Mouse (Mus musculus) neural tube, embryonic 12.5 days (tissue): ENCODE results near the gene Col19a1. TPM values are rescaled to one million over a fixed set of nuclear protein-coding genes. Genes with fewer than 3 reads are reported as not detected.
"Not testable (repeated sequence)": the region's sequence is repeated elsewhere in the genome, so short reads cannot be mapped to it uniquely, and the experiment has no call there.

Experiments
- ATAC-seq: fragments of 200-750 bp; cut with Nextera tagmentation; 2 replicates; pipeline ENCODE4 v1.8.0; 2017; ENCODE audit warnings: low read depth, mild to moderate bottlenecking, moderate TSS enrichment, moderate library complexity; ENCODE audit not compliant: low FRiP score
- H3K27ac ChIP-seq: fragments of 300-500 bp; sonication (generic); 2 replicates; pipeline ENCODE4 v1.5.1; 2016
- H3K27me3 ChIP-seq: fragments of 300-500 bp; sonication (generic); replicated peaks from 2 replicates; pipeline ENCODE4 v1.6.1; 2016; ENCODE audit warnings: mild to moderate bottlenecking
- H3K36me3 ChIP-seq: fragments of 300-500 bp; sonication (generic); 2 replicates; pipeline ENCODE4 v1.6.1; 2016; ENCODE audit warnings: mild to moderate bottlenecking
- H3K4me1 ChIP-seq: fragments of 300-500 bp; sonication (generic); 2 replicates; pipeline ENCODE4 v1.6.1; 2016
- H3K4me2 ChIP-seq: fragments of 300-500 bp; sonication (generic); replicated peaks from 2 replicates; pipeline ENCODE4 v1.6.1; 2016; ENCODE audit warnings: mild to moderate bottlenecking
- H3K4me3 ChIP-seq: fragments of 300-500 bp; sonication (generic); 2 replicates; pipeline ENCODE4 v1.5.1; 2016
- H3K9ac ChIP-seq: fragments of 300-500 bp; sonication (generic); 2 replicates; pipeline ENCODE4 v1.6.1; 2016; ENCODE audit warnings: mild to moderate bottlenecking
- H3K9me3 ChIP-seq: fragments of 300-500 bp; sonication (generic); 2 replicates; pipeline ENCODE4 v1.6.1; 2016; ENCODE audit warnings: mild to moderate bottlenecking
- WGBS: fragments of 180-500 bp; shearing (Covaris S2); methylation state at CpG from one replicate; pipeline ENCODE4 v1.1.7; 2016; 5-methylcytosine and 5-hydroxymethylcytosine counted together
- polyA plus RNA-seq: library from polyadenylated mRNA; unstranded; fragments of >200 nt; fragmentation: Nextera tagmentation; extraction: Ambion mirVana; gene quantifications from 2 replicates; pipeline ENCODE4 v1.2.1, GENCODE M21; 2016

The Col19a1 gene
- 2.3 and 2.7 TPM in 2 replicates for polyA plus RNA-seq

- H3K4me1 ChIP-seq = peaks cover 6% of the 10 kb centered on the region
- ATAC-seq = peak; percentile 69; the same call in 1 of the 2 replicates
- H3K9ac ChIP-seq = peak within 1 kb of the TSS; percentile 53
- 2% methylated on average over 22 of the region's 22 CpGs for WGBS
- H3K36me3 ChIP-seq = no peaks in the 10 kb centered on the region
- H3K4me2 ChIP-seq = peak within 1 kb of the TSS; percentile 98
- H3K9me3 ChIP-seq = no peaks in the 10 kb centered on the region
- no peak within 1 kb of the TSS for H3K27ac ChIP-seq
- peaks cover 40% of the 10 kb centered on the region for H3K27me3 ChIP-seq
- peak within 1 kb of the TSS; percentile 56 for H3K4me3 ChIP-seq
Observed at GRCm38 (mm10) chr1:24587141-24587541, at the start of gene Col19a1. Col19a1 (minus strand) TSS chr1:24587472.

DNA sequence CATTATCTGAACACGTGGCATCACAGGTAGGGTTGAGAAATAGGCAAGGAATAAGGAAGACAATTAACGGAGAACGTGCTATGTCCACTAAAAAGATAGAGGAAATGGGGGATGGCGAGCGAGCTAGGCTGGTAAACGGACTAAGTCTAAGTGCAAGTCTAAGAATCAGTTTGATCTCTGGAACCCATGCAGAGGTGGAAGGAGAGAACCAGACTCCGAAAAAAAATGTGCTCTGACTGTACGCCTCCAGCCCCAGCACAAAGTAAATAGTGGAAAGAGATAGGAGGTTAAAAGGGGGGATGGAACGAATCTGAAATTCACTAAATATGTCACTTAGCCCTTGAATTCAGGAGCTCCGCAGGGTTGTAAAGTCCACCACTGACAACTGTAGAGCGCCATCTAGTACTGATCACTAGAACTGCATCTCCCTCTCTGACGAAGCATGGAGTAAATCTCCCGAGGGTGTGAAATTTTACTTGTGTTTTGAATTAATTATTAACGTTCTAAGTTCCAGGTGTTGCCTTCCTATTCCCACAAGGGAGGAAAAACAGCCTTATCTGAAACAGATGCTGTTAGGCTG lies 46.4 kb upstream of the Col19a1 start:
- Histone ChIP-seq H3K27me3 (no peaks in the 10 kb centered on the region), H3K9ac (no peak overlapping the region), H3K4me1 (no peaks in the 10 kb centered on the region), H3K4me3 (no peak overlapping the region), H3K4me2 (peak overlapping the region; percentile 6; the same call in 1 of the 2 replicates), H3K9me3 (no peaks in the 10 kb centered on the region), H3K36me3 (no peaks in the 10 kb centered on the region), H3K27ac (no peak overlapping the region)
- 42% methylated on average over 14 of the region's 14 CpGs for WGBS
- ATAC-seq = peak; percentile 48; the same call in 1 of the 2 replicates

GRCm38 (mm10) chr1:24612556-24612955 lies 25.3 kb upstream of the Col19a1 start:
- WGBS = 3% methylated on average over 1 of the region's 2 CpGs
- not testable (repeated sequence) for ATAC-seq

DNA sequence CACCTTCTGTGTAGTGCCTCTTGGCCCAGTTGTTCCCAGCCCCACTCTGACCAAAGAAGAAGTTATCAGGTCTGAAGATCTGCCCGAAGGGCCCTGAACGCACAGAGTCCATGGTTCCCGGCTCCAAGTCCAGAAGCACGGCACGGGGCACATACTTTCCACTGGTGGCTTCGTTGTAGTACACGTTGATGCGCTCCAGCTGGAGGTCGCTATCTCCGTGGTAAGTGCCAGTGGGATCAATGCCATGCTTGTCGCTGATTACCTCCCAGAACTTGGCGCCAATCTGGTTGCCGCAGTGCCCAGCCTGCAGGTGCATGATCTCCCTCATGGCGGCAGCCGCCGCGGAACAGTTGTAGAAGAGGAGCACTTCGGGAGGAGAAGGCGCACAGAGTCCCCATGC lies 7.8 kb upstream of the Col19a1 start:
- no peaks in the 10 kb centered on the region for H3K27me3 ChIP-seq
- no peak for ATAC-seq
- H3K4me2 ChIP-seq = no peak overlapping the region
- no peaks in the 10 kb centered on the region for H3K9me3 ChIP-seq
- no peak overlapping the region for H3K27ac ChIP-seq
- no peak overlapping the region for H3K4me3 ChIP-seq
- no peaks in the 10 kb centered on the region for H3K4me1 ChIP-seq
- 93% methylated on average over 19 of the region's 19 CpGs for WGBS
- no peaks in the 10 kb centered on the region for H3K36me3 ChIP-seq
- no peak overlapping the region for H3K9ac ChIP-seq

More at GRCm38 (mm10) chr1:24612556-24612955, 25.3 kb upstream of the Col19a1 start:
- H3K9me3 ChIP-seq, H3K4me3 ChIP-seq, H3K27ac ChIP-seq, H3K4me2 ChIP-seq, H3K9ac ChIP-seq, H3K4me1 ChIP-seq, H3K27me3 ChIP-seq, H3K36me3 ChIP-seq: not testable (repeated sequence)

DNA sequence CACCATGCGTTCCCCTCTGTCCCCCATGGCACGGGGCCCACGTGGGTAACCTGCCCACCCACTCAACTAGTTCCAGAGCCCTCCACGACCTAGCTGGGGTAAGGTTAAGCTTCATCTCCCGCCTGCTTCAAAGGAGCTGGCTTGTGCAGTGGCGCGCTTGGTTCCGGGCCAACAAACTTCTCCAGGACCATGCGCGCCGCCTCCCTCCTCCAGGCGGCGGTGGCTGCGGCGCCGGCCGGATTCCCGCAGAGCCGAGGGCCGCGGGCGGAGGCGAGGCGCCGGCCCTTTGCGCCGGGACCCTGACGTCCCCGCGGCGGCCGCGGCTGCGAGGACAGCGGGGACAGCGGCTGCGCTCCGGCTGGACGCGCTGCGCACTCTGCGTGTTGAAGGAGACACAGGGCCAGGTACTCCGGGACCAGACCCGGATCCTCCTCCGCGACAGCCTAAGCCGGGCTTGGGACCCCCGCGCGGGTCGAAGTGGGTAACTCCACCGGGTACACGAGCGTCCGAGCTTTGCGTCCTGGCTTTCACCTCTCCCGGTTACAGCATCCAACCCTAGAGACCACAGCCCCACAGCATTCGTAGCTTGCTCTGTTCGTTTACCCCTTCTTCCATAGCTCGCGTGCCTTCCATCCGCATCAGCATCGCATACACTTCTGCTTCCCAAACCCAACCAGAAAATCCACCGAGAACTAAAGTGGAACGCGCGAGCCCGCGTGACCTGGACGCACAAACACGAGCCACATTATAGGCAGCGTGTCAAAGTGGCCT lies 717 bp downstream of the Col19a1 start:
- Histone ChIP-seq H3K4me2 (peak overlapping the region; percentile 98), H3K36me3 (no peaks in the 10 kb centered on the region), H3K9ac (peak overlapping the region; percentile 53), H3K9me3 (no peaks in the 10 kb centered on the region), H3K27me3 (peaks cover 40% of the 10 kb centered on the region), H3K4me3 (peak overlapping the region; percentile 56), H3K4me1 (peaks cover 6% of the 10 kb centered on the region), H3K27ac (no peak overlapping the region)
- under 1% methylated on average over 72 of the region's 72 CpGs for WGBS
- ATAC-seq = peak; percentile 85

DNA sequence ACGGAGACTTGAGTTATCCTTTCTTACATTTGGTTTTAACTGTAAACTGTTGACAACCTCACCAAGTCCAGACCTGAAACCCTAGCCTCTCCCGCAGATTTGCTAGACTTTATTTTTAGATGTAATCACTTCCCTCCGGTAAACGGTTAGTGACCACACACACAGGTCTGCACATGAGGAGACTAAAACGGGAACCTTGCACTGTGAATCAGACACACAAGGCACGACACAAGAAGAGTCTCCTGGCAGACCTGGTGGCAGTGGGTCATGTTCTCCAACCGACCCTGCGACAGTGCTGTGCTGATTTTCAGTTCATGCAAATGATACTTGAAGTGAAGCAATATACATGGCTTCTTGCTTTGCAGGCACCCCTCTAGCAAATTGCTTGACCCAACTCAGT lies 14.7 kb downstream of the Col19a1 start:
- Histone ChIP-seq H3K4me1 (no peaks in the 10 kb centered on the region), H3K27me3 (no peaks in the 10 kb centered on the region), H3K9me3 (no peaks in the 10 kb centered on the region), H3K4me3 (no peak overlapping the region), H3K27ac (no peak overlapping the region), H3K9ac (no peak overlapping the region), H3K4me2 (no peak overlapping the region), H3K36me3 (no peaks in the 10 kb centered on the region)
- ATAC-seq = no peak
- WGBS = 90% methylated on average over 8 of the region's 8 CpGs

DNA sequence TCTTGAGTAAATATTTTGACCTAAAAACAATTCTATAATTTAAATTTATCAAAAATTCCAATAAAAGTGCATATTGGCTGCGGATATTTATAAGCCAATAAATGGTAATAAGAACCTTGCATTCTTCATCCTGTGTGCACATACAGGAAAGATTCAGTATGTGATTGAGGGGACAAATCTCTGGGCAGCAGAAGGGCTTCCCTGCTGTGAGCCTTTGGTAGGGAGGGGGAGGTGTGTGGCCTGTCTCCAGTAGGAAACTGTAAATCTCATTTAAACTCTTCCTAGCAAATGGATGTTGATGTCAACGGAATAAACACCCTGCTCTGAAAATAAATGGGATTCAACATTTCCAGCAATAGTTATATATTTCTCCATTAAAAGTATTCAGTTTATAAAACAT lies 23.2 kb downstream of the Col19a1 start:
- 47% methylated on average over 2 of the region's 2 CpGs for WGBS
- no peak overlapping the region for H3K4me3 ChIP-seq
- H3K9me3 ChIP-seq = no peaks in the 10 kb centered on the region
- H3K36me3 ChIP-seq = no peaks in the 10 kb centered on the region
- no peaks in the 10 kb centered on the region; the same call in 1 of the 2 replicates for H3K4me1 ChIP-seq
- H3K27me3 ChIP-seq = no peaks in the 10 kb centered on the region
- H3K4me2 ChIP-seq = no peak overlapping the region
- H3K27ac ChIP-seq = no peak overlapping the region
- ATAC-seq = no peak
- H3K9ac ChIP-seq = no peak overlapping the region

GRCm38 (mm10) chr1:24558005-24558404 lies 29.3 kb downstream of the Col19a1 start:
- H3K4me3 ChIP-seq = no peak overlapping the region
- no peak overlapping the region for H3K4me2 ChIP-seq
- no peak for ATAC-seq
- H3K9me3 ChIP-seq = no peaks in the 10 kb centered on the region
- no peak overlapping the region for H3K27ac ChIP-seq
- 71% methylated on average over 10 of the region's 10 CpGs for WGBS
- no peaks in the 10 kb centered on the region; the same call in 1 of the 2 replicates for H3K27me3 ChIP-seq
- H3K36me3 ChIP-seq = no peaks in the 10 kb centered on the region
- no peak overlapping the region for H3K9ac ChIP-seq
- no peaks in the 10 kb centered on the region for H3K4me1 ChIP-seq

DNA sequence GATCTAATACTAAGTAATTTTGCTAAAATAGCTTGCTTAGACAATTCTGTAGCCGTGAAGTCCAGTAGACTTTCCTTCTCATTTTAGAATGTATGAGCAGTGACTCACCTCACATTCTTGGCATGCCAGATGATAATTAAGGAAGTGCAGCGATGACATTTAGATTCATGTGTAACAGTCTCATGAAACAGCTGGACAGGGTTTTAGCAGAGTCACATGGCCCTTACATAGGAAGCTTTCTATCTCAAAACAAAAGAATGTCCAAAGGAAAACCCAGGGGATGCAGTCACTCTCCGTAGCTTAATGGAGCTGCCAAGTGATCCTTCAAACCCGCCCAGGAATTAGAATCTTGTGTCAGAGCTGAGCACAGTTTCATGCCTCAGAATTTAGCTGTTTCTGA lies 33.8 kb downstream of the Col19a1 start:
- H3K9ac ChIP-seq = no peak overlapping the region
- no peak for ATAC-seq
- H3K9me3 ChIP-seq = no peaks in the 10 kb centered on the region
- H3K36me3 ChIP-seq = no peaks in the 10 kb centered on the region
- 56% methylated on average over 4 of the region's 4 CpGs for whole genome bisulfite sequencing
- no peak overlapping the region for H3K27ac ChIP-seq
- no peaks in the 10 kb centered on the region for H3K4me1 ChIP-seq
- no peak overlapping the region for H3K4me3 ChIP-seq
- no peaks in the 10 kb centered on the region for H3K27me3 ChIP-seq
- H3K4me2 ChIP-seq = no peak overlapping the region

DNA sequence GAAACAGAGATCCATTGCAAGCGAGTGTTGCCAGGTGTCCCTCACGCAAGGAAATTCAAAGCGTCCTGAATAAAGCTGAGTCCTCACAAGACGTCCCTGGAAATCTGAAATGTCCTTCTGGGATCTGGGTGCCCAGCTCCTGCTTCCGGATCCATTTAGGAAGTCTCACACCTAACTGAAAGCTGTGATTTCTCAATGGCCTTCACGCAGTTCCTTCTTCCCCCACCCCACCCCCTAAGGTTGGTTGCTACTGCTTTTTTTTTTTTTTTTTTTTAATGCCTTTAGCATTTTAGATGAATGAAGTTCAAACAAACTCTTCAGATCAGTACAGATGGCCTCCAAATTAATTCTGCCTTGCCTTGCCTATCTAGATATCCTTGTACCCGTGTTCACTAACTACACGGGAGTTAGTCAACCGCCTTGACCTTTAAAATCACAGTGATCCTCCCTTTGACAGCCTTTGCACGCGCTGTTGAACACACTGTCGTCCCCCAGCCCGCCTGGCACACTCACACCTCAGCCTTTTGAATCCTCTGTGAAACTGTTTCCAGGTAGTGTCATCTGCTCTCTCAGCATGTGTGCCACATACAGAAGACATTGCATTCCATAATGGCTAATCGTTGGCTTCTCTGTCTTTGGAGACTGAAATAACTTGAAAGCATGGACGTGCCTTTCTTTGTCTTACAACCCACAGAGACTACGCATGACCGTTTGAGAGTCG lies 36.6 kb downstream of the Col19a1 start:
- 84% methylated on average over 18 of the region's 18 CpGs for WGBS

DNA sequence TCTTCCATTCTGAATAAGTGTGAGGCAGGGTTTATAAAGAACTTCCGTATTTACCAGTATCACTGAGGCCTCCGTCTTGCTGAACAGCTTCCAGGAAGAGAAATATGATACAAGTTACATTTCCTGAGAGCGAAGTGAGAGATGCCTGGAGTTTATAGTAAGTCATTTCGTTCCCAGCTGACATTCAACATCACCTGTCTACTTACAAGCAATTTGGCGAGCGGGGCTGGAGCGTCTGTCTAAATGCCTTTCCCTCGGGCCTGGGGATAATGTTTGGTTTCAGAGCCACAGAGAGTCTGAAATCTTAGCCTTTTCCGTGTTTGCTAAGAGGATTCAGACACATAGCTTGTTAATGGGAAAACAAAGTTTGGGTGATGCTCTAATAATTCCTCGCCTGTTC lies 37.2 kb downstream of the Col19a1 start:
- H3K4me1 ChIP-seq = no peaks in the 10 kb centered on the region
- WGBS = 72% methylated on average over 10 of the region's 10 CpGs
- H3K27ac ChIP-seq = no peak overlapping the region
- H3K36me3 ChIP-seq = no peaks in the 10 kb centered on the region
- ATAC-seq = no peak
- no peak overlapping the region for H3K4me3 ChIP-seq
- H3K4me2 ChIP-seq = no peak overlapping the region
- H3K9ac ChIP-seq = no peak overlapping the region
- no peaks in the 10 kb centered on the region for H3K27me3 ChIP-seq
- no peaks in the 10 kb centered on the region for H3K9me3 ChIP-seq

More for the DNA sequence above, 36.6 kb downstream of the Col19a1 start:
- H3K4me1 ChIP-seq = no peaks in the 10 kb centered on the region
- no peaks in the 10 kb centered on the region for H3K9me3 ChIP-seq
- H3K4me3 ChIP-seq = no peak overlapping the region
- no peaks in the 10 kb centered on the region for H3K27me3 ChIP-seq
- H3K27ac ChIP-seq = no peak overlapping the region
- H3K36me3 ChIP-seq = no peaks in the 10 kb centered on the region
- no peak overlapping the region for H3K9ac ChIP-seq
- ATAC-seq = no peak
- no peak overlapping the region for H3K4me2 ChIP-seq

DNA sequence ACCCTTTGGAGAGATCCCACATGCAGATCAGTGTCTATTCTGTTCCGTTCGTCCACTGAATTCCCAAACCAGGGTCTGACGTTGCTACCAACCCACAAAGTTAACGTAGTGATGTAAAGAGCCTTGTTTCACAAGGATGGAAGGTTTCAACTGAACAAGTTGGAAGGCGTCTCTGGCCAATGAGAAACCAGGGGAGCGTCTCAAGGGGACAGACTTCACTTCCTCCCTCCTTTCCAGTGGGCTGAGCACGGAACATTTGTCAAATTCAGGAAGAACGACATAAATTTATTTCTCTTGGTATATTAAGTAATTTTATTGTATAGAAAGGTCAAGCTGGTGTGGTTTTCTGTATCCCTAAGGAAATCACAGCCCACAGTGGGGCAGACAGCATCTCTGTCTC lies 38.2 kb downstream of the Col19a1 start:
- H3K27ac ChIP-seq = no peak overlapping the region
- H3K4me1 ChIP-seq = no peaks in the 10 kb centered on the region
- H3K36me3 ChIP-seq = no peaks in the 10 kb centered on the region
- no peak overlapping the region for H3K4me3 ChIP-seq
- no peaks in the 10 kb centered on the region for H3K9me3 ChIP-seq
- no peak overlapping the region for H3K4me2 ChIP-seq
- H3K27me3 ChIP-seq = no peaks in the 10 kb centered on the region
- H3K9ac ChIP-seq = no peak overlapping the region
- ATAC-seq = no peak
- WGBS = 82% methylated on average over 8 of the region's 8 CpGs
